13 mouse cellular contexts compared by ENCODE assay signal in genomic region chr11:15769651-15770617, GRCm38 (mm10).
DNase-seq lines count a peak whose midpoint lies in the region; ATAC-seq and TF ChIP-seq lines count a peak whose summit lies in the region.
"Had no signal": no experiment of that assay in that cellular context is flagged by ENCODE, and none has a peak within 500 bp of the region (broad histone marks: within the 10 kb centered on the region; RNA-seq: fewer than 3 reads in every experiment).

No protein-coding gene starts in this region.

- H3K9me3 ChIP-seq in heart, embryonic 11.5 days (replicated peaks; ENCODE audit: control insufficient read depth, low read length), result no peaks in the 10 kb centered on the region
- H3K9me3 ChIP-seq in G1E (replicated peaks), result no peaks in the 10 kb centered on the region
- no peaks in the 10 kb centered on the region for H3K9me3 ChIP-seq in midbrain, postnatal 0 days (ENCODE audit: low read length)
- H3K9me3 ChIP-seq: neural tube, embryonic 13.5 days had no signal

- H3K27me3 ChIP-seq in heart, embryonic 11.5 days (ENCODE audit: control insufficient read depth, insufficient read depth, low read length), result no peaks in the 10 kb centered on the region
- H3K27me3 ChIP-seq in G1E (ENCODE audit: insufficient read depth, low read length), result no peaks in the 10 kb centered on the region
- no peaks in the 10 kb centered on the region for H3K27me3 ChIP-seq in midbrain, postnatal 0 days (ENCODE audit: insufficient read depth, low read length)
- H3K27me3 ChIP-seq: neural tube, embryonic 13.5 days had no signal

- no peak overlapping the region for H3K4me3 ChIP-seq in heart, embryonic 11.5 days (ENCODE audit: low read depth, low read length)
- H3K4me3 ChIP-seq in G1E (ENCODE audit: low read depth, low read length), result no peak overlapping the region
- no peak overlapping the region for H3K4me3 ChIP-seq in midbrain, postnatal 0 days (ENCODE audit: low read depth, low read length)
- H3K4me3 ChIP-seq: neural tube, embryonic 13.5 days had no signal

- WGBS in heart, embryonic 11.5 days (ENCODE audit: insufficient replicate concordance), result 66% methylated on average over 3 of the region's 3 CpGs
- 54% methylated on average over 3 of the region's 3 CpGs for WGBS in midbrain, postnatal 0 days

- no peak overlapping the region for H3K9ac ChIP-seq in heart, embryonic 11.5 days (ENCODE audit: low read depth, low read length)
- no peak overlapping the region for H3K9ac ChIP-seq in midbrain, postnatal 0 days (replicated peaks; ENCODE audit: low read length, poor library complexity, severe bottlenecking)
- H3K9ac ChIP-seq: hindbrain, embryonic 14.5 days; liver, embryonic 14.5 days; neural tube, embryonic 13.5 days had no signal

- no peaks in the 10 kb centered on the region for H3K4me1 ChIP-seq in heart, embryonic 11.5 days (ENCODE audit: control insufficient read depth, insufficient read depth, low read length)
- H3K4me1 ChIP-seq in G1E (ENCODE audit: insufficient read depth, low read depth, low read length), result peaks cover 9% of the 10 kb centered on the region
- H3K4me1 ChIP-seq in midbrain, postnatal 0 days (ENCODE audit: insufficient read depth, low read length), result no peaks in the 10 kb centered on the region
- H3K4me1 ChIP-seq: neural tube, embryonic 13.5 days had no signal

- no peak overlapping the region for H3K4me2 ChIP-seq in heart, embryonic 11.5 days
- H3K4me2 ChIP-seq in midbrain, postnatal 0 days (ENCODE audit: low read depth, low read length, poor library complexity, severe bottlenecking), result no peak overlapping the region
- H3K4me2 ChIP-seq: hindbrain, embryonic 14.5 days; neural tube, embryonic 13.5 days had no signal

- DNase-seq in heart, adult 9 months (ENCODE audit: low spot score in 2 of 2), result peak; percentile 19 to 68
- no peak for DNase-seq in G1E (ENCODE audit: low spot score)
- peak; percentile 56 to 68 for DNase-seq in frontal cortex, adult 2 months (ENCODE audit: extremely low spot score in 1 of 2, low spot score in 1 of 2)
- DNase-seq in left cerebral cortex, adult 8-10 months (ENCODE audit: low spot score in 2 of 2), result peak; percentile 2 to 37
- DNase-seq in neural tube, embryonic 10.5 days (ENCODE audit: extremely low spot score, low spot score), result no peak
- no peak for DNase-seq in midbrain, postnatal 0 days (ENCODE audit: low spot score)
- DNase-seq: cerebellum, postnatal 14 days; thymus, adult 18-20 months had no signal

- no peak for TF ChIP-seq CTCF in G1E (IDR thresholded peaks at IDR 0.05; ENCODE audit: low read depth, low read length)
- TF ChIP-seq CTCF in midbrain, postnatal 0 days (IDR thresholded peaks at IDR 0.05), result no peak

- H3K27ac ChIP-seq in heart, embryonic 11.5 days (ENCODE audit: low read depth, low read length), result no peak overlapping the region
- no peak overlapping the region for H3K27ac ChIP-seq in midbrain, postnatal 0 days (ENCODE audit: low read depth, low read length)
- H3K27ac ChIP-seq: hindbrain, embryonic 14.5 days; liver, embryonic 14.5 days; neural tube, embryonic 13.5 days had no signal

- no peaks in the 10 kb centered on the region for H3K36me3 ChIP-seq in heart, embryonic 11.5 days (ENCODE audit: control insufficient read depth, insufficient read depth, low read length)
- no peaks in the 10 kb centered on the region for H3K36me3 ChIP-seq in G1E (replicated peaks)
- H3K36me3 ChIP-seq in midbrain, postnatal 0 days (ENCODE audit: insufficient read depth, low read length), result no peaks in the 10 kb centered on the region
- H3K36me3 ChIP-seq: neural tube, embryonic 13.5 days had no signal

- no peak for ATAC-seq in heart, embryonic 11.5 days (replicated peaks; ENCODE audit: insufficient number of reproducible peaks, low FRiP score, low TSS enrichment)
- peak; percentile 40; the same call in 1 of the 2 replicates for ATAC-seq in G1E (ENCODE audit: extremely low read depth, insufficient number of reproducible peaks, low FRiP score, poor library complexity, severe bottlenecking)
- ATAC-seq in cerebellum, adult (ENCODE audit: insufficient number of reproducible peaks, low FRiP score, low TSS enrichment), result no peak
- no peak for ATAC-seq in midbrain, postnatal 0 days (ENCODE audit: low FRiP score)

Comparison
In these comparisons a context has a peak if more than half of its experiments do, and no peak if none do; other contexts are left out.
1. DNase-seq: peak in heart, adult 9 months (2 of 2), frontal cortex, adult 2 months (2 of 2) and left cerebral cortex, adult 8-10 months (2 of 2); none in G1E (single experiment), neural tube, embryonic 10.5 days (single experiment) and midbrain, postnatal 0 days (single experiment).